Mouse (Mus musculus): ENCODE results near the gene Zfand6.

DNA sequence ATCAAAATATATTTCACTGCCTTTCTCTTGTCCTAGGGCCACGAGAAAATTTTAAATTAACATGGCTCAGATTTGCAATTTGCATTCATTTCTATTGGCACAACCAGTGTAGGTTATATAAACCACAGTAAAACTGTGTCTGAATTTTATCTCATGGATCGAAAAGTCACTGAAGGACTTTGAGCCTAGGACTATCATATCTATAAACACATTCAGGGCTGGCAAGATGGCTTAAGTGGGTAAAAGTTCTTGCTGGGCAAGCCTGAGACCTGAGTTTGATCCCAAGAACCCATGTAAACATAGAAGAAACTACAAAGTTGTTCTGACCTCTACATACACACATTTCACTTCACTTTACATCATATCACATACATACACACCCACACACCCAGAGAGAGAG is 3.4 kb downstream of the Zfand6 start:
- no peak for TF ChIP-seq POLR2A (IDR thresholded peaks at IDR 0.05; ENCODE audit: extremely low read depth, insufficient read depth, low read length)
- TF ChIP-seq CTCF (IDR thresholded peaks at IDR 0.05; ENCODE audit: low read depth, low read length) = no peak
